Comparison of ENCODE assay signal across 7 mouse cellular contexts in the genomic region with DNA sequence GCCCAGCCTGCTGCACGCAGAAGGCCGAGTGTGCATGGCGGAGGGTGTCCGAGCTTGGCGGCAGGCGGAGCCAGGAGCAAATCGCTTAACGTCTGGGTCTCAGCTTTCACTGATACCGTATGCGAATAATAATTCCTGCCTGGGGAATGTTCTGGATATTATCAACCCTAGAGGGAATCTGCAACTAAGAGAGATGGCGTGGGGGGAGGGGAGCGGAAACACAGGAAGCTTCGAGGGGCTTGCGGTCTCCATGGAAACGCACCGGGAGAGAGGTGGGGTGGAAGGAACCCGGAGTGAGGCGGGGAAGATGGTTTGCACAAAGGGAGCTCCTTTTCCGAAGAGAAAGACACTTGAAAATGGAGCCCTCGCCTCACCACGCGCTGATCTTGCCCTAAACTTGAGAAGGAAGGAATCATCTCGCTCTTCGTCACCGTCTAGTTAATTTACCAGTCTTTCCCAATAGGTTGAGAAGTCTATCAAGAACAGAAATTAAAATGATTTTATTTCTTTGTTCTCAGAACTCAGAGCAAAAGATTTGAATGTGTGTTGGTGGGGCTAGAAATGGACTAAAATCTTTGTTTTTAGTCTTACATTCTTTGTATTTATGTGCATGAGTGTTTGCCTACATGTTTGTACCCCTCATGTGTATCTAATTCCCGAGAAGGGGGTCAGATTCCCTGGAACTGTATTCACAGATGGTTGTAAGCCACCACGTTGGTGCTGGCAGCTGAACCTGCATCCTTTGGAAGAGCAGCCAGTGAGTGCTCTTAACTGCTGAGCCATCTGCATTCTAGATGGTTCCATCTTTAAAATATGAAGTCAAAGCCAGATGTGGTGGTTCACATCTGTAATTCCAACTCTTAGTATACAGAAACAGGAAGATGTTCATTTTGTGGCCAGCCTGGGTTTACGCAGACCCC. TPM values are rescaled to one million over a fixed set of nuclear protein-coding genes. Genes with fewer than 3 reads are reported as not detected.
DNase-seq lines count a peak whose midpoint lies in the region; ATAC-seq lines count a peak whose summit lies in the region.

No protein-coding gene starts in this region.

- no peaks in the 10 kb centered on the region for H3K9me3 ChIP-seq in intestine, embryonic 14.5 days (ENCODE audit: control insufficient read depth, low read length)

- DNase-seq in Muller cell, postnatal 12 days (ENCODE audit: inconsistent ontology term): peak; percentile 23
- peak; percentile 81 for DNase-seq in brain, adult 2 months (ENCODE audit: low read depth, low spot score)
- DNase-seq in frontal cortex, postnatal 10 days (ENCODE audit: low spot score in 2 of 2): peak; percentile 81 to 87
- peak; percentile 90 for DNase-seq in intestine, embryonic 14.5 days (ENCODE audit: low spot score)
- peak; percentile 80 for DNase-seq in liver
- DNase-seq in neural tube, embryonic 10.5 days (ENCODE audit: extremely low spot score, low spot score): peak; percentile 92
- DNase-seq in thymus, postnatal 10 days (ENCODE audit: low spot score in 2 of 2): peak; percentile 8 to 37

- no peaks in the 10 kb centered on the region for H3K36me3 ChIP-seq in intestine, embryonic 14.5 days (ENCODE audit: control insufficient read depth, insufficient read depth, low read length)

- H3K27ac ChIP-seq in intestine, embryonic 14.5 days (ENCODE audit: low read depth): peak overlapping the region; percentile 91

- no peak overlapping the region for H3K4me3 ChIP-seq in intestine, embryonic 14.5 days (ENCODE audit: low read depth, low read length)

- 6% methylated on average over 28 of the region's 28 CpGs for WGBS in intestine, embryonic 14.5 days

- H3K27me3 ChIP-seq in intestine, embryonic 14.5 days (replicated peaks; ENCODE audit: control insufficient read depth, insufficient read depth, low read length): no peaks in the 10 kb centered on the region

- H3K4me1 ChIP-seq in intestine, embryonic 14.5 days (replicated peaks; ENCODE audit: control insufficient read depth, insufficient read depth, low read length): peaks cover 62% of the 10 kb centered on the region

- ATAC-seq in intestine, embryonic 14.5 days (replicated peaks; ENCODE audit: low FRiP score, low TSS enrichment, low read depth): peak; percentile 79

- H3K9ac ChIP-seq in intestine, embryonic 14.5 days (ENCODE audit: low read length): peak overlapping the region; percentile 29

- peak overlapping the region; percentile 40 for H3K4me2 ChIP-seq in intestine, embryonic 14.5 days (ENCODE audit: low read length)

RNA-seq across cellular contexts. Expression of a gene that starts 22.8 kb away (rescaled TPM):
- 1.7 and 3.4 TPM in 2 replicates for polyA plus RNA-seq in intestine, embryonic 14.5 days (2014; fragmentation: Nextera tagmentation; extraction: Ambion mirVana)

RNA-seq across cellular contexts. Expression of a gene that starts 32.5 kb away (rescaled TPM):
- polyA plus RNA-seq in intestine, embryonic 14.5 days (2014; fragmentation: Nextera tagmentation; extraction: Ambion mirVana): 58.3 and 63.4 TPM in 2 replicates

RNA-seq across cellular contexts. Expression of a gene that starts 46.4 kb away (rescaled TPM):
- polyA plus RNA-seq in intestine, embryonic 14.5 days (2014; fragmentation: Nextera tagmentation; extraction: Ambion mirVana): 40.0 and 46.4 TPM in 2 replicates

RNA-seq across cellular contexts. Expression of a gene that starts 59.5 kb away (rescaled TPM):
- 14.1 and 15.9 TPM in 2 replicates for polyA plus RNA-seq in intestine, embryonic 14.5 days (2014; fragmentation: Nextera tagmentation; extraction: Ambion mirVana)

Comparison
In these comparisons a context has a peak if more than half of its experiments do, and no peak if none do; other contexts are left out.
1. DNase-seq: peak in every context shown above with its lines; median percentile 92 in neural tube, embryonic 10.5 days; 90 in intestine, embryonic 14.5 days; 84 in frontal cortex, postnatal 10 days; 81 in brain, adult 2 months; 80 in liver; 23 in Muller cell, postnatal 12 days; 22 in thymus, postnatal 10 days.